Mouse (Mus musculus) thymus, postnatal 0 days (tissue): Measurements from ENCODE around the gene Hc. TPM values are rescaled to one million over a fixed set of nuclear protein-coding genes. Genes with fewer than 3 reads are reported as not detected.

ENCODE experiments used
- DNase-seq: peaks from one replicate; pipeline ENCODE4 v3.0.0-alpha.2; 2015; ENCODE audit warnings: low spot score
- polyA plus RNA-seq: library from polyadenylated mRNA; unstranded; fragments of >200 nt; fragmentation: Nextera tagmentation; extraction: Ambion mirVana; gene quantifications from 2 replicates; pipeline ENCODE4 v1.2.1, GENCODE M21; 2015

The Hc gene
- polyA plus RNA-seq, 1 experiment from 2014 or later: 0.07 TPM

DNA sequence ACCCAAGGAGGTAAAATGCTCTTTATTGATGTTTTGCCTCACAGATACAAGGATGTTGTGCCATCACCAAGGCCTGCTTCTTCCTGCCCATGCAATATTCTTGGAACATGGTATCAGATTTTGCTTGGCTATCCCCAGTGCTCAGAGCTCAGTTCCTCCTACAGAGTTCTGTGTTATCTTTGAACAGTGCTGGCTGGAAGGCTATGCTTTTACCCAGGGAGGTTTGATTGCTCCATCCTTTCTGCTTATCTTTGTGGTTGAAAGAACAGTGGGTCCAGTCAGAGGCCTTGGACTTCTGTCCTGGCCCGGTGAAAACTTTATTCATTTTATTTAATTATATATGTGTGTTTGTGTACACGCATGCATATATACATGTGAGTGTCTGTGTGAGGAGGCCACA is 83.0 kb downstream of the Hc start:
- no peak for DNase-seq

GRCm38 (mm10) chr2:34976945-34977658 is 84.1 kb downstream of the Hc start:
- peak; percentile 53 for DNase-seq

GRCm38 (mm10) chr2:34976447-34976846 is 84.8 kb downstream of the Hc start:
- DNase-seq: peak; percentile 64

DNA sequence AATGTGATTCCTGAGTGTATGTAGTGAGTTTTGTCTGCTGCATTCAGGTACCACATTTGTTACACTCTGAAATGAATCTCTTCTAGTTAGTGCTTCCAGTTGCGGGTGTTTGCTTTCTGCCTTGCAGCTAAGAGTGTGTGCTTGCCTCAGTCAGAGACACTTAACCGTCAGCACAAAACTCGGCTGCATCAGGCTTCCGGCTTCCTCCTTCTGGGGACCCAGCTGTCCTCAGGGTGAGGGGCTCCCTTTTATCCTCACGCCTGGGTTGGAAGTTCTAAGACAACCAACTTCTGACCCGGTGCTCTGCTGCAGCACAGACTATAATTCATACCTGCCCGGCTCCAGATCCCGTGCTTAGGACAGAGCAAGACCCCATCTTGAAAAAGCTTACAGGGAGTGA is 88.2 kb downstream of the Hc start:
- peak; percentile 41 for DNase-seq

- no peak for DNase-seq
These were observed 90.0 kb downstream of the Hc start for GRCm38 (mm10) chr2:34971080-34971888.

DNA sequence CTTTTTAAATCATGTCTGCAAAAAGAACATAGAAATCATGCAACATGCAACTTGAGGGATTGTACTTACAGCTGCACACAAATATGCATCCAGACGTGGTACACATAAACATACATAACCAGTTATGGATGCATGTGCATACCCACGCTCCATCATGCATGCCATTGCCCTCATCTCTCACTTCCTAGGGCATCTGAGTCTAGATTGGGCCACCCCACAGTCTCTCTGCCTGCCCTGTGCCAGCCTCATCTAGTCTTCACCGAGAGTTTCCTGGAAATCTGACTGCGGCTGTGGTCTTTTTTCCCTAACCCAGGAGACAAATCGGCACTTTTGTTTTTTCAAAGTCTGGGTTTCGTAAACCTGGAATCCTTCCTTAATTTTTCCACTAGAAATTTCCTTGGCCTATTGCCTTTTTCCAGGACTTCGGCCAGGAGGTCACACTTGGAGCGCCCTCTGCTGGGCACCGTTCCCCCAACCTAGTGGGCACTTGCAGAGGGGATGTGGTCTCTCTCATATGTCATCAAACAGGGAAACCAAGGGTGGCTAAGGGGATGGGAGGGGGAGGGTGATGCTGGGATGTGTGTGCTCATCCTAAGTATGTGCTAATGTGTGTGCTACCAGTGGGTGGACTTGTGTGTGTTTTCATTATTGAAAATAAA is 91.0 kb downstream of the Hc start:
- peak; percentile 74 for DNase-seq

- DNase-seq: no peak
These were observed 92.1 kb downstream of the Hc start for GRCm38 (mm10) chr2:34969166-34969565.

DNA sequence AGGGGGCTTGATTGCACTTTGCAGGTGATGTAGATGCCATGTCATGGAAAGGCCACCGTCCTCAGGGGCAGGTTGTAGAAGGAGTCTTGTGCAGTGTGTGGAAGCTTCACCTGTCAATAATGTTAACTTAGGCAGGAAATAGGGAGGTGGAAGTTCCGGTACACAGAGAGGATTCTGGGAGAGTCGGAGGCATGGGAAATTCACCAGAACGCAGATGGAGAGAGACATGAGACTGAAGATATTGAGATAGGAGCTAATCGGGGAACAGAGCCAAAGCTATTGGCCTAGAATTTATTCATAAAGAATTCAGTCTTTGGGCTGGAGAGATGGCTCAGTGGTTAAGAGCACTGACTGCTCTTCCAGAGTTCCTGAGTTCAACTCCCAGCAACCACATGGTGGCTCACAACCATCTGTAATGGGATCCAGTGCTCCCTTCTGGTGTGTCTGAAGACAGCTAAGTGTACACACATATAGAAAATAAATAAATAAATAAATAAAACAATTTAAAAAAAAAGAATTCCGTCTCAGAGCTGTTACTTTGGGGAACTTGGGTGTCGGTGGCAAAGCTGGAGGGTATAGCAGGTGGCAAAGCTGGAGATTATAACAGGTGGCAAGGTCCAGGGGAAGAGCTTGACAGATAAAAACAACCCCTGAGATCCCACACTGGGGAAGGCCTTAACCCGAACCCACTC is 94.8 kb downstream of the Hc start:
- DNase-seq: no peak

DNA sequence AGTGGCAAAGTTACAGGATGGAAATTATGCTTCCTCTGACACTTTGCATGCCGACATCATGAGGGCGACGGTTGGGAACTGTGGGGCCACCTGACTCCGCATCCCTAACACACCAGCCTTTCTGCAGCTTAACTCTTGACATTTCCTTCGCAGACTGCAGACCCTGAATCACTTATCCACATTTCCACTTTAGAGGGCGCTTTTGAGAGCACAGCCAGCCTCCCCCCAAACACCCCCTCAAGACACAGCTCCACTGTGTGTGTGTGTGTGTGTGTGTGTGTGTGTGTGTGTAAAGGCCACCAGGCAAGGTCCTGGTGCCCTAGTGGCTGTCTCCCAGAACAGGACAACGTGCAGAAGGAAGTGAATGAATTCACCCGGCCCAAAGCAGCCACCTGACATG is 95.4 kb downstream of the Hc start:
- DNase-seq: peak; percentile 39

DNA sequence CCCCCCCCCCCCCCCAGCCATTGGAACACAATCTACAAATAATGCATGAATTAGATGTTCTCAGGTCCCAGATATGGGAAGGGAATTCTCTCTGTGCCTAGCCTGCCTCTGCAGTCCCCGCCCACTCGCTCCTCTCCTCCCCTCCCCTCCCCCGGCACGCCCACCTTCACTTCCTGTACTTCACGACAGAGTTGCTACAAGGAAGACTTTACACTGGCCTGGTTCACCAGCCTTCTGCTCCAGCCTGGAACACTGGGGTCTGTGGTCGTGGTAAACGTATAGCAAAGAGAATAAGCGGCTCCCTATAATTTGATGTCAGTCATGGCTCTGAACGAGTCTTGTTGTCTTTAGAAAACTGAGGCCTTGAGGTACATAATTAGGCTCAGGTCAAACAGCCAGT is 95.9 kb downstream of the Hc start:
- peak; percentile 81 for DNase-seq

DNA sequence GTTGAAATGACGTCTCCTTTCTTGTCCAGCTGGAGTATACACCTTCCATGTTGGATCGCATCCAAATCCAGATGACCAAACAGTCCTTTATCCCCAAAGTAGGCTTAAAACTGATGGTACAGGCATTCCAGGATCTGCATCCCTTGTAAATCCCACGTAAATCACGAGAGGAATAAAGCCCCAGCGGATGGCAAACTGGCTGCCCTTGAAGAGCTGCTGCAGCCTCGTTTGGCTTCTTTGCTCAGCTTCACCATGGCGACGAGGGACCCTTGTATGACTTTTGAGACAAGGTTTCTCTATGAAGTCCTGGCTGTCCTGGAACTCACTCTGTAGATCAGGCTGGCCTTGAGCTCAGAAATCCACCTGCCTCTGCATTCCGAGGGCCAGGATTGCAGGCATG is 96.6 kb downstream of the Hc start:
- DNase-seq: no peak

DNA sequence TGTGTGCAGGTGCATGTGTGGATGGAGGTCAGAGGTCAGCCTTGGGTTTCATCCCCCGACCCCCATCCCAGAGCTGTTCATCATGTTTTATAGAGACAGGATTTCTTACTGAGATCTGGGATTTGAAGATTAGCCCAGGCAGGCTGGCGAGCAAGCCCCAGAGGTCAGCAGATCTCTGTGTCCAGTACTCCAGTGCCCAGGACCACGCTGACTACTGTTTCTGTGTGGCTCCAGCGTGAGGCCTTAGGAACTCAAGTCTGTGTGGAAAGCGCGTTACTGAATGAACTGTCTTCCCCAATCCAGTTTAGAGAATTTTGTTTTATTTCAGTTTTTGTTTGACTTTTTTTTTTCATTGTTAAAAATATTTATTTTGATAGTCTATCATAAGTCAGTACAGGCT is 97.0 kb downstream of the Hc start:
- no peak for DNase-seq

- DNase-seq: peak; percentile 95
These were observed 97.8 kb downstream of the Hc start for GRCm38 (mm10) chr2:34963371-34963956.

GRCm38 (mm10) chr2:34962893-34963292 is 98.3 kb downstream of the Hc start:
- peak; percentile 71 for DNase-seq

DNA sequence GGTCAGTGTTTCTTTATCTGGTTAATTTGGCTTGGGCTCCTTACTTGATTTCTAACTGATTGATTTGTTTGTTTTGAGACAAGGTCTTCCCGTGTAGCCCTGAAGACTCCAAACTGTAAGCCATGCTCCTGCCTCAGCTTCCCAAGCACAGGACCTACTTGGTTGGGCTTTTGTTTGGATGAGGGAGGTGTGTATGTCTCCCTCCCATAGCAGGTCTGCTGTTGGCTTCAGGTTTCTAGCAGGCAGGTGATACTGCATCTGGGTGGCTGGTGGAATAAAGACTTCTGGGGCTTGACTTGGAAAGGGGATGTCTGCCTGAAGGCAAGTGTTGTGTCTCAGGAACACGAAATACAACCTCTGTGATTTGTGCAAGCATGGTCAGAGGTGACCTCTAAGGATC is 99.0 kb downstream of the Hc start:
- no peak for DNase-seq

- DNase-seq: peak; percentile 58
These were observed 99.7 kb downstream of the Hc start, which contains the start of gene Traf1 for GRCm38 (mm10) chr2:34961481-34962036. Gene Traf1, minus strand, starts transcription at chr2:34961772.

- DNase-seq: no peak
These were observed 100.3 kb downstream of the Hc start for GRCm38 (mm10) chr2:34960966-34961365.

DNA sequence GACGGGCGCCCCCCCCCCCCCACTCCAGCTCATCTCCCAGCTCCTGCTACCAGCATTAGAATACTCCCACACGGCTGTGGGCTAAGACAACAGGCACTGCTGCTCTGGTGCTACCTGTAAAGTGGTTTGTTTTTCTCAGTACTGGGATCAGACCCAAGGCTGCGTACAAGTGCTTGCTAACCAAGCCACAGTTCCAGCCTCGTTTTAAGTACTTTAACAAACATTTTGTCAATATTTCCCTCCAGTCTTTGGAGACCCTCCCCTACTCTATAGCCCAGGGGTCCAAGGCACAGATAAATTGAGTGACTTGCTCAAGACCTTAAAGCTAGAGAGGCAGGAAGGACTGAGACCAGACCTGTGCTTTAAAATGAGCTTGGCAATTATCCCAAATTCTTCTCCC is 100.8 kb downstream of the Hc start:
- no peak for DNase-seq

DNA sequence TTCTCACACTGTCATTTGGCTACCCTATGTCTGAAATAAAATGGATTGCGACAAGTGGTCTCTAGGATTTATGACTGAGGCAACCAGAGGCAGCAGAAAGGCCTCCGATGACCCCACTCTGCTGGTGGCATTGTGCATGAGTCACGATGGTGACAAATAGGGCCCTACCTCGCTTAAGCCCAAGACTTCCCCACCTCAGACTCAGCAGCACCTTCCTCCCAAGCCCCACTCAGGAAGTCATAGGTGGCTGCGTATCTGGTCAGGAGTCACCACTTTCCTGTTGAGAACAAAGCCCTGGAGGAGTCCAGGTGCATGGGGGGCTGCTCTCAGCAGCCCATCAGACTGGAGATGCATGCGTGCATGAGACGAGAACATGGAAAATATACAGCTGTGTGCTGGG is 102.7 kb downstream of the Hc start:
- DNase-seq: peak; percentile 62

DNA sequence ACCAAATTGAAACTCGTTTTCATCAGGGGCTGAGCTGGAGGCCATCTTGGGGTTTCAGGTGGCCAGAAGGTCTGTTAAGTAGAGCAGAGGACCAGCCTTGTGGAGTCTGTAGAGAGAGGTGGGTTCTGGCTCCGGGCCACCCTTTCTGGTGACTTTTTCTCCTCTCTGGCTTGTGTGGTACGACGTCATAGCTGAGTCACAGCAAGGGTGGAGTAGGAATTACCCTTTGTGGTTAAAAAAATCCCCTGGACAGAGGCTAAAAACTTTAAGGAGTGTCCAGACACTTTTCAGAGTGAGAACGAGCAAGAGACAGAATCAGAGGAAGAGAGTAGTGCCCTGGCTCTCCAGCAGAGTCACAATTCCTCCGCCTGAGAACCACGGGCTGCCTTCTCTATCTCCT is 103.2 kb downstream of the Hc start:
- no peak for DNase-seq

DNA sequence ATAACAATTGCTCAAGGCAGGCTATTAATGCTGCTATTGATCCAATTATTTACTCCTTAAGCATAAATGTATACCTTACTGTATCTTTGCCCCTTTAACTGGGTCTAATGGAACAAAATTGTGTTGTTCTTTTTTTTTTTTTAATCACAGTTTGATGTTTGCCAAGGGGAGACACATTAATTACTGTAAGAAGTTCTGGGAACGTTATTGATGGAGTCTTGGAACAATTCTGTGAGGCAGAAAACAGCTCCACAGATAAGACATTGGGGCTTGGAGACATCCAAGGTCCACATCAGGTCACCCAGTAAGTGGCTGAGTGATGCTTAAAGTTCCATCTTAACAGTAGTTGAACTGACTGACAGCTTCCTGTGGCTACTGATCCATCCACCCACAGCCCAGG is 103.8 kb downstream of the Hc start:
- no peak for DNase-seq
